Mouse (Mus musculus): Measurements from ENCODE around the gene Dgkb. TPM values are rescaled to one million over a fixed set of nuclear protein-coding genes. Genes with fewer than 3 reads are reported as not detected.
A peak's percentile ranks its signal among the peaks of the same experiment; 100 is the strongest.

Dgkb gene
- polyA plus RNA-seq, 1 experiment from 2014 or later = 6.0 TPM

- no peak overlapping the region for H3K4me3 ChIP-seq
- H3K9me3 ChIP-seq = no peaks in the 10 kb centered on the region
- no peaks in the 10 kb centered on the region for H3K36me3 ChIP-seq
- no peak overlapping the region for H3K9ac ChIP-seq (replicated peaks)
- no peaks in the 10 kb centered on the region for H3K4me1 ChIP-seq
- no peaks in the 10 kb centered on the region for H3K27me3 ChIP-seq
- H3K27ac ChIP-seq (replicated peaks) = no peak overlapping the region
- ATAC-seq (replicated peaks) = no peak
- H3K4me2 ChIP-seq (replicated peaks) = no peak overlapping the region
- WGBS = 96% methylated on average over 5 of the region's 5 CpGs
Measured at GRCm38 (mm10) chr12:38047256-38047655, 229.7 kb downstream of the Dgkb start.

- Histone ChIP-seq H3K9me3 (no peaks in the 10 kb centered on the region), H3K4me2 (replicated peaks) (no peak overlapping the region), H3K27me3 (no peaks in the 10 kb centered on the region), H3K4me3 (no peak overlapping the region), H3K4me1 (no peaks in the 10 kb centered on the region), H3K9ac (replicated peaks) (no peak overlapping the region), H3K27ac (replicated peaks) (no peak overlapping the region), H3K36me3 (no peaks in the 10 kb centered on the region)
- 92% methylated on average over 3 of the region's 3 CpGs for WGBS
- ATAC-seq (replicated peaks) = no peak
Measured at GRCm38 (mm10) chr12:38088224-38088623, 270.7 kb downstream of the Dgkb start.

- H3K4me2 ChIP-seq (replicated peaks) = no peak overlapping the region
- no peak overlapping the region for H3K9ac ChIP-seq (replicated peaks)
- H3K4me3 ChIP-seq = no peak overlapping the region
- no peaks in the 10 kb centered on the region for H3K27me3 ChIP-seq
- no peak for ATAC-seq (replicated peaks)
- H3K4me1 ChIP-seq = no peaks in the 10 kb centered on the region
- WGBS = 75% methylated on average over 3 of the region's 3 CpGs
- no peaks in the 10 kb centered on the region for H3K36me3 ChIP-seq
- H3K27ac ChIP-seq (replicated peaks) = no peak overlapping the region
- H3K9me3 ChIP-seq = no peaks in the 10 kb centered on the region
Measured at GRCm38 (mm10) chr12:38111928-38112327, 294.4 kb downstream of the Dgkb start.

GRCm38 (mm10) chr12:38114990-38115615, 297.6 kb downstream of the Dgkb start:
- ATAC-seq (replicated peaks) = peak; percentile 80
- Histone ChIP-seq H3K36me3 (no peaks in the 10 kb centered on the region), H3K4me3 (no peak overlapping the region), H3K27me3 (no peaks in the 10 kb centered on the region), H3K9ac (replicated peaks) (no peak overlapping the region), H3K4me1 (no peaks in the 10 kb centered on the region), H3K27ac (replicated peaks) (no peak overlapping the region), H3K9me3 (no peaks in the 10 kb centered on the region), H3K4me2 (replicated peaks) (no peak overlapping the region)
- WGBS = 74% methylated on average over 1 of the region's 1 CpGs

GRCm38 (mm10) chr12:38123524-38123923, 306.0 kb downstream of the Dgkb start:
- Histone ChIP-seq H3K27ac (replicated peaks) (no peak overlapping the region), H3K4me2 (replicated peaks) (no peak overlapping the region), H3K9me3 (no peaks in the 10 kb centered on the region), H3K4me3 (no peak overlapping the region), H3K27me3 (no peaks in the 10 kb centered on the region), H3K9ac (replicated peaks) (no peak overlapping the region), H3K36me3 (no peaks in the 10 kb centered on the region), H3K4me1 (no peaks in the 10 kb centered on the region)
- ATAC-seq (replicated peaks) = no peak

GRCm38 (mm10) chr12:38125297-38125696, 307.8 kb downstream of the Dgkb start:
- no peak; the same call in 1 of the 2 replicates for ATAC-seq (replicated peaks)
- H3K9me3 ChIP-seq = no peaks in the 10 kb centered on the region
- H3K27ac ChIP-seq (replicated peaks) = no peak overlapping the region
- H3K36me3 ChIP-seq = no peaks in the 10 kb centered on the region
- H3K4me1 ChIP-seq = no peaks in the 10 kb centered on the region
- 66% methylated on average over 4 of the region's 4 CpGs for WGBS
- H3K4me3 ChIP-seq = no peak overlapping the region
- H3K4me2 ChIP-seq (replicated peaks) = no peak overlapping the region
- no peaks in the 10 kb centered on the region for H3K27me3 ChIP-seq
- H3K9ac ChIP-seq (replicated peaks) = no peak overlapping the region

GRCm38 (mm10) chr12:38130209-38130915, 312.8 kb downstream of the Dgkb start:
- Histone ChIP-seq H3K4me1 (no peaks in the 10 kb centered on the region), H3K27ac (replicated peaks) (no peak overlapping the region), H3K27me3 (no peaks in the 10 kb centered on the region), H3K4me2 (replicated peaks) (no peak overlapping the region), H3K36me3 (no peaks in the 10 kb centered on the region), H3K9ac (replicated peaks) (no peak overlapping the region), H3K4me3 (no peak overlapping the region), H3K9me3 (no peaks in the 10 kb centered on the region)
- peak; percentile 41 for ATAC-seq (replicated peaks)
- WGBS = 67% methylated on average over 9 of the region's 9 CpGs

GRCm38 (mm10) chr12:38136379-38136778, 318.9 kb downstream of the Dgkb start:
- no peaks in the 10 kb centered on the region for H3K4me1 ChIP-seq
- H3K9me3 ChIP-seq = no peaks in the 10 kb centered on the region
- no peak overlapping the region for H3K4me2 ChIP-seq (replicated peaks)
- 44% methylated on average over 5 of the region's 5 CpGs for WGBS
- H3K4me3 ChIP-seq = no peak overlapping the region
- H3K9ac ChIP-seq (replicated peaks) = no peak overlapping the region
- no peaks in the 10 kb centered on the region for H3K27me3 ChIP-seq
- no peak overlapping the region for H3K27ac ChIP-seq (replicated peaks)
- peak; percentile 51 for ATAC-seq (replicated peaks)
- no peaks in the 10 kb centered on the region for H3K36me3 ChIP-seq

- H3K9me3 ChIP-seq = no peaks in the 10 kb centered on the region
- H3K36me3 ChIP-seq = no peaks in the 10 kb centered on the region
- ATAC-seq (replicated peaks) = no peak
Measured at GRCm38 (mm10) chr12:38140039-38140438, 322.5 kb downstream of the Dgkb start.

GRCm38 (mm10) chr12:38232665-38233064, 415.1 kb downstream of the Dgkb start:
- Histone ChIP-seq H3K27ac (replicated peaks) (no peak overlapping the region), H3K36me3 (no peaks in the 10 kb centered on the region), H3K27me3 (no peaks in the 10 kb centered on the region), H3K4me3 (no peak overlapping the region), H3K4me2 (replicated peaks) (no peak overlapping the region), H3K4me1 (no peaks in the 10 kb centered on the region), H3K9me3 (no peaks in the 10 kb centered on the region), H3K9ac (replicated peaks) (no peak overlapping the region)
- 98% methylated on average over 1 of the region's 1 CpGs for WGBS
- no peak for ATAC-seq (replicated peaks)

More at GRCm38 (mm10) chr12:38140039-38140438, 322.5 kb downstream of the Dgkb start:
- Histone ChIP-seq H3K4me2 (replicated peaks) (no peak overlapping the region), H3K27me3 (no peaks in the 10 kb centered on the region), H3K9ac (replicated peaks) (no peak overlapping the region), H3K27ac (replicated peaks) (no peak overlapping the region), H3K4me3 (no peak overlapping the region), H3K4me1 (no peaks in the 10 kb centered on the region)

GRCm38 (mm10) chr12:38268856-38269255, 451.3 kb downstream of the Dgkb start:
- Histone ChIP-seq H3K9ac (replicated peaks) (no peak overlapping the region), H3K9me3 (no peaks in the 10 kb centered on the region), H3K4me3 (no peak overlapping the region), H3K27ac (replicated peaks) (no peak overlapping the region), H3K4me2 (replicated peaks) (no peak overlapping the region), H3K36me3 (no peaks in the 10 kb centered on the region), H3K4me1 (no peaks in the 10 kb centered on the region), H3K27me3 (no peaks in the 10 kb centered on the region)
- no peak for ATAC-seq (replicated peaks)

- Histone ChIP-seq H3K4me1 (peaks cover 21% of the 10 kb centered on the region), H3K4me3 (no peak overlapping the region), H3K9ac (replicated peaks) (no peak overlapping the region), H3K4me2 (replicated peaks) (no peak overlapping the region), H3K27ac (replicated peaks) (no peak overlapping the region), H3K36me3 (no peaks in the 10 kb centered on the region), H3K27me3 (no peaks in the 10 kb centered on the region), H3K9me3 (no peaks in the 10 kb centered on the region)
- peak; percentile 85 for ATAC-seq (replicated peaks)
- 58% methylated on average over 1 of the region's 1 CpGs for WGBS
Measured at GRCm38 (mm10) chr12:38301497-38301896, 484.0 kb downstream of the Dgkb start.

GRCm38 (mm10) chr12:38303841-38304240, 486.3 kb downstream of the Dgkb start:
- no peaks in the 10 kb centered on the region for H3K9me3 ChIP-seq
- H3K36me3 ChIP-seq = no peaks in the 10 kb centered on the region
- no peaks in the 10 kb centered on the region for H3K27me3 ChIP-seq
- H3K27ac ChIP-seq (replicated peaks) = no peak overlapping the region
- H3K9ac ChIP-seq (replicated peaks) = no peak overlapping the region
- H3K4me1 ChIP-seq = peaks cover 21% of the 10 kb centered on the region
- no peak overlapping the region for H3K4me3 ChIP-seq
- peak; percentile 93 for ATAC-seq (replicated peaks)
- H3K4me2 ChIP-seq (replicated peaks) = no peak overlapping the region
- under 1% methylated on average over 3 of the region's 3 CpGs for WGBS
